Mouse (Mus musculus): ENCODE measurements around the gene Zdhhc18. TPM values are rescaled to one million over a fixed set of nuclear protein-coding genes. Genes with fewer than 3 reads are reported as not detected.

The Zdhhc18 gene
- total and polyA plus RNA-seq, 3 experiments, result 4.4 to 11.6 (median 9.6) TPM

GRCm38 (mm10) chr4:133613867-133614266, 36.1 kb downstream of the Zdhhc18 start:
- Histone ChIP-seq H3K9me3 (replicated peaks) (peaks cover 7% of the 10 kb centered on the region), H3K27me3 (ENCODE audit: insufficient read depth, low read length) (no peaks in the 10 kb centered on the region), H3K36me3 (replicated peaks) (peaks cover 49% of the 10 kb centered on the region), H3K4me1 (ENCODE audit: insufficient read depth, low read depth, low read length) (no peaks in the 10 kb centered on the region), H3K4me3 (ENCODE audit: low read depth, low read length) (no peak overlapping the region)
- ATAC-seq (ENCODE audit: extremely low read depth, insufficient number of reproducible peaks, low FRiP score, poor library complexity, severe bottlenecking), result no peak
- TF ChIP-seq GATA2 (IDR thresholded peaks at IDR 0.05; ENCODE audit: borderline replicate concordance, low read depth, low read length), result no peak
- no peak for TF ChIP-seq GATA1 (IDR thresholded peaks at IDR 0.05; ENCODE audit: borderline replicate concordance, low read length)
- TF ChIP-seq CTCF (IDR thresholded peaks at IDR 0.05; ENCODE audit: low read depth, low read length), result no peak
- no peak for TF ChIP-seq TAL1 (conservative IDR thresholded peaks at IDR 0.05; ENCODE audit: low read depth, low read length)
- no peak for TF ChIP-seq POLR2AphosphoS5 (IDR thresholded peaks at IDR 0.05; ENCODE audit: insufficient replicate concordance, low read depth, low read length)
- no peak for DNase-seq (ENCODE audit: low spot score)

GRCm38 (mm10) chr4:133613026-133613425, 36.9 kb downstream of the Zdhhc18 start:
- DNase-seq (ENCODE audit: low spot score) (no peak), ATAC-seq (ENCODE audit: extremely low read depth, insufficient number of reproducible peaks, low FRiP score, poor library complexity, severe bottlenecking) (no peak)
- peaks cover 57% of the 10 kb centered on the region for H3K36me3 ChIP-seq (replicated peaks)
- no peaks in the 10 kb centered on the region for H3K4me1 ChIP-seq (ENCODE audit: insufficient read depth, low read depth, low read length)
- H3K27me3 ChIP-seq (ENCODE audit: insufficient read depth, low read length), result peaks cover 2% of the 10 kb centered on the region; the same call in 1 of the 2 replicates
- peaks cover 7% of the 10 kb centered on the region for H3K9me3 ChIP-seq (replicated peaks)
- TF ChIP-seq CTCF (IDR thresholded peaks at IDR 0.05; ENCODE audit: low read depth, low read length) (no peak), GATA1 (IDR thresholded peaks at IDR 0.05; ENCODE audit: borderline replicate concordance, low read length) (no peak), GATA2 (IDR thresholded peaks at IDR 0.05; ENCODE audit: borderline replicate concordance, low read depth, low read length) (no peak), POLR2AphosphoS5 (IDR thresholded peaks at IDR 0.05; ENCODE audit: insufficient replicate concordance, low read depth, low read length) (no peak), TAL1 (conservative IDR thresholded peaks at IDR 0.05; ENCODE audit: low read depth, low read length) (no peak)
- no peak overlapping the region for H3K4me3 ChIP-seq (ENCODE audit: low read depth, low read length)

GRCm38 (mm10) chr4:133612416-133612815, 37.5 kb downstream of the Zdhhc18 start:
- Histone ChIP-seq H3K4me3 (ENCODE audit: low read depth, low read length) (no peak overlapping the region), H3K9me3 (replicated peaks) (peaks cover 7% of the 10 kb centered on the region), H3K4me1 (ENCODE audit: insufficient read depth, low read depth, low read length) (0 out of 2 replicates have a peak, but pooled peaks cover 2% of the 10 kb centered on the region), H3K27me3 (ENCODE audit: insufficient read depth, low read length) (peaks cover 2% of the 10 kb centered on the region; the same call in 1 of the 2 replicates), H3K36me3 (replicated peaks) (peaks cover 58% of the 10 kb centered on the region)
- DNase-seq (ENCODE audit: low spot score), result no peak
- no peak for ATAC-seq (ENCODE audit: extremely low read depth, insufficient number of reproducible peaks, low FRiP score, poor library complexity, severe bottlenecking)
- TF ChIP-seq POLR2AphosphoS5 (IDR thresholded peaks at IDR 0.05; ENCODE audit: insufficient replicate concordance, low read depth, low read length) (no peak), GATA1 (IDR thresholded peaks at IDR 0.05; ENCODE audit: borderline replicate concordance, low read length) (no peak), CTCF (IDR thresholded peaks at IDR 0.05; ENCODE audit: low read depth, low read length) (no peak), GATA2 (IDR thresholded peaks at IDR 0.05; ENCODE audit: borderline replicate concordance, low read depth, low read length) (no peak), TAL1 (conservative IDR thresholded peaks at IDR 0.05; ENCODE audit: low read depth, low read length) (no peak)

GRCm38 (mm10) chr4:133611815-133612214, 38.1 kb downstream of the Zdhhc18 start:
- H3K4me1 ChIP-seq (ENCODE audit: insufficient read depth, low read depth, low read length), result 0 out of 2 replicates have a peak, but pooled peaks cover 4% of the 10 kb centered on the region
- no peak for ATAC-seq (ENCODE audit: extremely low read depth, insufficient number of reproducible peaks, low FRiP score, poor library complexity, severe bottlenecking)
- H3K27me3 ChIP-seq (ENCODE audit: insufficient read depth, low read length), result peaks cover 4% of the 10 kb centered on the region; the same call in 1 of the 2 replicates
- no peak for TF ChIP-seq GATA1 (IDR thresholded peaks at IDR 0.05; ENCODE audit: borderline replicate concordance, low read length)
- no peak for TF ChIP-seq GATA2 (IDR thresholded peaks at IDR 0.05; ENCODE audit: borderline replicate concordance, low read depth, low read length)
- no peak for TF ChIP-seq CTCF (IDR thresholded peaks at IDR 0.05; ENCODE audit: low read depth, low read length)
- no peak for TF ChIP-seq TAL1 (conservative IDR thresholded peaks at IDR 0.05; ENCODE audit: low read depth, low read length)
- no peak for TF ChIP-seq POLR2AphosphoS5 (IDR thresholded peaks at IDR 0.05; ENCODE audit: insufficient replicate concordance, low read depth, low read length)
- H3K4me3 ChIP-seq (ENCODE audit: low read depth, low read length), result no peak overlapping the region
- no peak for DNase-seq (ENCODE audit: low spot score)
- peaks cover 7% of the 10 kb centered on the region for H3K9me3 ChIP-seq (replicated peaks)
- peaks cover 61% of the 10 kb centered on the region for H3K36me3 ChIP-seq (replicated peaks)

- Histone ChIP-seq H3K4me3 (ENCODE audit: low read depth, low read length) (no peak overlapping the region), H3K27me3 (ENCODE audit: insufficient read depth, low read length) (peaks cover 13% of the 10 kb centered on the region; the same call in 1 of the 2 replicates), H3K9me3 (replicated peaks) (peaks cover 7% of the 10 kb centered on the region), H3K36me3 (replicated peaks) (peaks cover 68% of the 10 kb centered on the region), H3K4me1 (ENCODE audit: insufficient read depth, low read depth, low read length) (0 out of 2 replicates have a peak, but pooled peaks cover 4% of the 10 kb centered on the region)
- no peak for ATAC-seq (ENCODE audit: extremely low read depth, insufficient number of reproducible peaks, low FRiP score, poor library complexity, severe bottlenecking)
- peak; percentile 69 for DNase-seq (ENCODE audit: low spot score)
- TF ChIP-seq CTCF (IDR thresholded peaks at IDR 0.05; ENCODE audit: low read depth, low read length) (peak; percentile 86), GATA2 (IDR thresholded peaks at IDR 0.05; ENCODE audit: borderline replicate concordance, low read depth, low read length) (no peak)
These were observed 40.2 kb downstream of the Zdhhc18 start for GRCm38 (mm10) chr4:133609719-133610118.

- TF ChIP-seq GATA1 (IDR thresholded peaks at IDR 0.05; ENCODE audit: borderline replicate concordance, low read length), result no peak
- no peak for TF ChIP-seq CTCF (IDR thresholded peaks at IDR 0.05; ENCODE audit: low read depth, low read length)
- no peak for TF ChIP-seq TAL1 (conservative IDR thresholded peaks at IDR 0.05; ENCODE audit: low read depth, low read length)
- no peak for TF ChIP-seq POLR2AphosphoS5 (IDR thresholded peaks at IDR 0.05; ENCODE audit: insufficient replicate concordance, low read depth, low read length)
- no peak for TF ChIP-seq GATA2 (IDR thresholded peaks at IDR 0.05; ENCODE audit: borderline replicate concordance, low read depth, low read length)
- Histone ChIP-seq H3K9me3 (replicated peaks) (peaks cover 5% of the 10 kb centered on the region), H3K4me1 (ENCODE audit: insufficient read depth, low read depth, low read length) (0 out of 2 replicates have a peak, but pooled peaks cover 4% of the 10 kb centered on the region), H3K36me3 (replicated peaks) (peaks cover 53% of the 10 kb centered on the region), H3K4me3 (ENCODE audit: low read depth, low read length) (no peak overlapping the region), H3K27me3 (ENCODE audit: insufficient read depth, low read length) (peaks cover 15% of the 10 kb centered on the region; the same call in 1 of the 2 replicates)
- no peak for ATAC-seq (ENCODE audit: extremely low read depth, insufficient number of reproducible peaks, low FRiP score, poor library complexity, severe bottlenecking)
- no peak for DNase-seq (ENCODE audit: low spot score)
These were observed 42.7 kb downstream of the Zdhhc18 start for GRCm38 (mm10) chr4:133607284-133607683.
